Mouse (Mus musculus) spleen, postnatal 4 days (tissue): ENCODE data around the gene Epm2a.
A peak's percentile ranks its signal among the peaks of the same experiment; 100 is the strongest.
"Not testable (repeated sequence)": the region's sequence is repeated elsewhere in the genome, so short reads cannot be mapped to it uniquely, and the experiment has no call there.

Source experiments
- DNase-seq, 2 experiments: peaks; one replicate each; pipeline ENCODE4 v3.0.0; 2022; ENCODE audit warnings: low spot score in 2 of 2

Epm2a gene

GRCm38 (mm10) chr10:11343205-11344141 is at the start of gene Epm2a:
TSS of gene Epm2a (plus strand) at chr10:11343404.
- DNase-seq = peak; percentile 74 to 87

GRCm38 (mm10) chr10:11298418-11298817 is 44.8 kb upstream of the Epm2a start:
- no peak for DNase-seq

- no peak for DNase-seq
Observed at GRCm38 (mm10) chr10:11305365-11306053, 37.7 kb upstream of the Epm2a start.

- DNase-seq = no peak
Observed at GRCm38 (mm10) chr10:11306054-11306367, 37.2 kb upstream of the Epm2a start.

GRCm38 (mm10) chr10:11309866-11310265 is 33.3 kb upstream of the Epm2a start:
- DNase-seq = no peak

- DNase-seq = no peak
Observed at GRCm38 (mm10) chr10:11310481-11310880, 32.7 kb upstream of the Epm2a start.

- not testable (repeated sequence) for DNase-seq
Observed at GRCm38 (mm10) chr10:11317856-11318454, 25.2 kb upstream of the Epm2a start.

GRCm38 (mm10) chr10:11319446-11319970 is 23.7 kb upstream of the Epm2a start:
- no peak for DNase-seq

- no peak for DNase-seq
Observed at GRCm38 (mm10) chr10:11322316-11322715, 20.9 kb upstream of the Epm2a start.

GRCm38 (mm10) chr10:11323202-11323898 is 19.9 kb upstream of the Epm2a start:
- DNase-seq = peak in 1 of 2 experiments; percentile 32

GRCm38 (mm10) chr10:11326526-11326925 is 16.7 kb upstream of the Epm2a start:
- no peak for DNase-seq

- DNase-seq = no peak
Observed at GRCm38 (mm10) chr10:11344536-11345468, 1.6 kb downstream of the Epm2a start.

- peak in 1 of 2 experiments; percentile 65 for DNase-seq
Observed at GRCm38 (mm10) chr10:11350243-11350974, 7.2 kb downstream of the Epm2a start.

- DNase-seq = no peak
Observed at GRCm38 (mm10) chr10:11354609-11355008, 11.4 kb downstream of the Epm2a start.

GRCm38 (mm10) chr10:11361985-11362692 is 18.9 kb downstream of the Epm2a start:
- no peak for DNase-seq

- DNase-seq = no peak
Observed at GRCm38 (mm10) chr10:11362896-11363487, 19.8 kb downstream of the Epm2a start.

- DNase-seq = no peak
Observed at GRCm38 (mm10) chr10:11381302-11381701, 38.1 kb downstream of the Epm2a start.

- no peak for DNase-seq
Observed at GRCm38 (mm10) chr10:11410926-11411325, 67.7 kb downstream of the Epm2a start.

- no peak for DNase-seq
Observed at GRCm38 (mm10) chr10:11420071-11420470, 76.9 kb downstream of the Epm2a start.
